Mouse (Mus musculus) mesoderm, embryonic 11.5 days (tissue): ENCODE measurements around the gene Cdkn3.
"Not testable (repeated sequence)": the region's sequence is repeated elsewhere in the genome, so short reads cannot be mapped to it uniquely, and the experiment has no call there.

Source experiments
- DNase-seq: peaks from one replicate; pipeline ENCODE4 v3.0.0-alpha.2; 2012; ENCODE audit warnings: low read depth, low spot score

The Cdkn3 gene

GRCm38 (mm10) chr14:46783327-46783926 is 23.1 kb downstream of the Cdkn3 start:
- DNase-seq = no peak

- DNase-seq = no peak
These were observed 24.9 kb downstream of the Cdkn3 start for GRCm38 (mm10) chr14:46785247-46785646.

- DNase-seq = no peak
These were observed 27.1 kb downstream of the Cdkn3 start for GRCm38 (mm10) chr14:46787454-46787786.

GRCm38 (mm10) chr14:46787787-46788504 is 27.6 kb downstream of the Cdkn3 start, which contains the start of gene Cnih1:
Gene Cnih1 (minus strand): TSS chr14:46788411.
- DNase-seq = peak; percentile 91

GRCm38 (mm10) chr14:46788505-46788901 is 28.2 kb downstream of the Cdkn3 start:
- peak; percentile 14 for DNase-seq

GRCm38 (mm10) chr14:46790303-46790702 is 30.0 kb downstream of the Cdkn3 start:
- DNase-seq = peak; percentile 17

GRCm38 (mm10) chr14:46790723-46791122 is 30.4 kb downstream of the Cdkn3 start:
- no peak for DNase-seq

GRCm38 (mm10) chr14:46794157-46794556 is 33.8 kb downstream of the Cdkn3 start:
- DNase-seq = no peak

GRCm38 (mm10) chr14:46800684-46801345 is 40.5 kb downstream of the Cdkn3 start:
- DNase-seq = no peak

GRCm38 (mm10) chr14:46803259-46803658 is 42.9 kb downstream of the Cdkn3 start:
- DNase-seq = no peak

GRCm38 (mm10) chr14:46803791-46804190 is 43.5 kb downstream of the Cdkn3 start:
- DNase-seq = no peak

GRCm38 (mm10) chr14:46806186-46806585 is 45.8 kb downstream of the Cdkn3 start:
- no peak for DNase-seq

- no peak for DNase-seq
These were observed 47.6 kb downstream of the Cdkn3 start for GRCm38 (mm10) chr14:46807927-46808326.

GRCm38 (mm10) chr14:46815640-46816039 is 55.3 kb downstream of the Cdkn3 start:
- no peak for DNase-seq

- no peak for DNase-seq
These were observed 56.7 kb downstream of the Cdkn3 start for GRCm38 (mm10) chr14:46816916-46817622.

- no peak for DNase-seq
These were observed 58.4 kb downstream of the Cdkn3 start for GRCm38 (mm10) chr14:46818743-46819142.

- not testable (repeated sequence) for DNase-seq
These were observed 59.6 kb downstream of the Cdkn3 start for GRCm38 (mm10) chr14:46819961-46820360.
